In the genomic region with DNA sequence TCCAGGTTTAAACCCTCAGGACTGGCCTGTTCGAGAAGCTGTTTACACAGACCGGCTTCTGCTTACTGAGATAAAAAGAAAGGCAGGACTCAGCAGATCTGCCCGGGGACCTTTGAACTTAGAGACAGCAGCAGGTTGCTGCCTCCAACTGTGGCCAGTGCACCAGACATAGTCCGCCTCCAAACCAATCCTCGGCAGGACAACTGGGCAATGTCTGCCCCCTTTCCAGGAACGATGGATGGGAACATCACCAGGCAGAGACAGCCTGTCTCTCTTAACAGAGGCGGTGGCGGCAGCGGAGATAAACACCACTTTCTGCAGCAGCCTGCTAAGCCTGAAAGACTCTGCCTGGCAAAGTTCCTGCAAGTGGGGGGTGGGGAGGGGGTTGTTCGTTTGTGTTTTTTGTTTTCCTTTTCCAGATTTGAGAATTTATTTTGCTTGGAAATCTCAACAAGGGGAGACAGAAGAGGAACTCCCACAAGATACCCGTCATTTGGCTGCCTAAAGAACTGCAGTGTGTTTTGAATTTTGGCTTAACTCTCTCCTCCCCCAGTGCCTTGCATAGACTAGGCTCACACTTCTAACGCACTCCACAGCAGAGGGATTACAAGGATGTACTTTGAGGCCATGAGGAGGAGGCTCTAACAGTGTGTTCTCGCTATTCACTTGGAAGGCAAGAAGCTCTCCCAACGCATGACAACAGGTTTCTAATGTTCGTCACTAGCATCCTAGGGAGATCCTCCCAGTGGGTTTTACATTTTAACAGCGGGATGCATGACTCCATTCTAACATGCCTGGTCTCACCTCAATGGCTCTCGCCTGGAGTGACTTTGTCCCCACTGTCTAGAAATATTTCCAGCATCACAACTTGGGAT, we compare ENCODE assay signal across 8 mouse cellular contexts. TPM values are rescaled to one million over a fixed set of nuclear protein-coding genes. Genes with fewer than 3 reads are reported as not detected.
DNase-seq lines count a peak whose midpoint lies in the region; ATAC-seq and TF ChIP-seq lines count a peak whose summit lies in the region.

No protein-coding gene starts in this region.

- peaks cover 58% of the 10 kb centered on the region for H3K4me1 ChIP-seq in megakaryocyte, embryonic 14.5 days
- peaks cover 26% of the 10 kb centered on the region for H3K4me1 ChIP-seq in embryonic facial prominence, embryonic 12.5 days
- H3K4me1 ChIP-seq in hindbrain, embryonic 10.5 days (replicated peaks) = peaks cover 42% of the 10 kb centered on the region
- H3K4me1 ChIP-seq in limb, embryonic 12.5 days (replicated peaks) = peaks cover 29% of the 10 kb centered on the region
- no peaks in the 10 kb centered on the region for H3K4me1 ChIP-seq in midbrain, postnatal 0 days (ENCODE audit: insufficient read depth, low read length)

- no peak for TF ChIP-seq CTCF in midbrain, postnatal 0 days (IDR thresholded peaks at IDR 0.05)

- peak; percentile 10 for DNase-seq in hindbrain, embryonic 10.5 days (ENCODE audit: low spot score)
- DNase-seq in midbrain, postnatal 0 days (ENCODE audit: low spot score) = no peak
- DNase-seq in layer of hippocampus, adult 11-12 months (ENCODE audit: low spot score) = no peak
- DNase-seq in cerebellum, postnatal 4 days (ENCODE audit: low spot score in 2 of 2) = no peak

- H3K9ac ChIP-seq in embryonic facial prominence, embryonic 12.5 days = 0 out of 2 replicates have a peak overlapping the region, but pooled peaks have one; percentile 72
- H3K9ac ChIP-seq in limb, embryonic 12.5 days (replicated peaks) = no peak overlapping the region
- H3K9ac ChIP-seq in midbrain, postnatal 0 days (replicated peaks; ENCODE audit: low read length, poor library complexity, severe bottlenecking) = peak overlapping the region; percentile 29; the same call in 1 of the 2 replicates

- H3K36me3 ChIP-seq in megakaryocyte, embryonic 14.5 days (replicated peaks; ENCODE audit: low read length) = peaks cover 31% of the 10 kb centered on the region
- peaks cover 21% of the 10 kb centered on the region for H3K36me3 ChIP-seq in embryonic facial prominence, embryonic 12.5 days
- H3K36me3 ChIP-seq in hindbrain, embryonic 10.5 days = peaks cover 27% of the 10 kb centered on the region
- H3K36me3 ChIP-seq in limb, embryonic 12.5 days = peaks cover 33% of the 10 kb centered on the region
- peaks cover 12% of the 10 kb centered on the region for H3K36me3 ChIP-seq in midbrain, postnatal 0 days (ENCODE audit: insufficient read depth, low read length)

- ATAC-seq in megakaryocyte, adult 5-6 weeks (ENCODE audit: poor library complexity, severe bottlenecking) = no peak
- ATAC-seq in embryonic facial prominence, embryonic 12.5 days (ENCODE audit: insufficient number of reproducible peaks, insufficient read depth, low FRiP score, low TSS enrichment) = no peak
- no peak for ATAC-seq in limb, embryonic 12.5 days (ENCODE audit: insufficient number of reproducible peaks, insufficient read depth, low FRiP score, low TSS enrichment, low read depth)
- no peak for ATAC-seq in midbrain, postnatal 0 days (ENCODE audit: low FRiP score)

- peak overlapping the region; percentile 51; the same call in 1 of the 2 replicates for H3K27ac ChIP-seq in embryonic facial prominence, embryonic 12.5 days
- H3K27ac ChIP-seq in hindbrain, embryonic 10.5 days = peak overlapping the region; percentile 67; the same call in 1 of the 2 replicates
- H3K27ac ChIP-seq in limb, embryonic 12.5 days = peak overlapping the region; percentile 20; the same call in 1 of the 2 replicates
- peak overlapping the region; percentile 18; the same call in 1 of the 2 replicates for H3K27ac ChIP-seq in midbrain, postnatal 0 days (ENCODE audit: low read depth, low read length)

- WGBS in embryonic facial prominence, embryonic 12.5 days = 15% methylated on average over 17 of the region's 17 CpGs
- 14% methylated on average over 17 of the region's 17 CpGs for WGBS in hindbrain, embryonic 10.5 days
- WGBS in limb, embryonic 12.5 days = 16% methylated on average over 17 of the region's 17 CpGs
- 12% methylated on average over 17 of the region's 17 CpGs for WGBS in midbrain, postnatal 0 days

- H3K4me3 ChIP-seq in megakaryocyte, embryonic 14.5 days (replicated peaks) = peak overlapping the region; percentile 98
- H3K4me3 ChIP-seq in embryonic facial prominence, embryonic 12.5 days = peak overlapping the region; percentile 73
- peak overlapping the region; percentile 75 for H3K4me3 ChIP-seq in hindbrain, embryonic 10.5 days
- peak overlapping the region; percentile 72 for H3K4me3 ChIP-seq in limb, embryonic 12.5 days (replicated peaks)
- H3K4me3 ChIP-seq in midbrain, postnatal 0 days (ENCODE audit: low read depth, low read length) = peak overlapping the region; percentile 75

- no peaks in the 10 kb centered on the region for H3K27me3 ChIP-seq in megakaryocyte, embryonic 14.5 days (replicated peaks)
- H3K27me3 ChIP-seq in embryonic facial prominence, embryonic 12.5 days = no peaks in the 10 kb centered on the region
- no peaks in the 10 kb centered on the region; the same call in 1 of the 2 replicates for H3K27me3 ChIP-seq in hindbrain, embryonic 10.5 days (ENCODE audit: insufficient read depth, poor library complexity, severe bottlenecking)
- H3K27me3 ChIP-seq in limb, embryonic 12.5 days = no peaks in the 10 kb centered on the region
- no peaks in the 10 kb centered on the region for H3K27me3 ChIP-seq in midbrain, postnatal 0 days (ENCODE audit: insufficient read depth, low read length)

- H3K9me3 ChIP-seq in megakaryocyte, embryonic 14.5 days = peaks cover 5% of the 10 kb centered on the region
- H3K9me3 ChIP-seq in embryonic facial prominence, embryonic 12.5 days = no peaks in the 10 kb centered on the region
- no peaks in the 10 kb centered on the region for H3K9me3 ChIP-seq in hindbrain, embryonic 10.5 days
- H3K9me3 ChIP-seq in limb, embryonic 12.5 days = no peaks in the 10 kb centered on the region
- no peaks in the 10 kb centered on the region for H3K9me3 ChIP-seq in midbrain, postnatal 0 days (ENCODE audit: low read length)

- H3K4me2 ChIP-seq in embryonic facial prominence, embryonic 12.5 days (replicated peaks) = peak overlapping the region; percentile 95
- peak overlapping the region; percentile 94 for H3K4me2 ChIP-seq in limb, embryonic 12.5 days
- H3K4me2 ChIP-seq in midbrain, postnatal 0 days (ENCODE audit: low read depth, low read length, poor library complexity, severe bottlenecking) = peak overlapping the region; percentile 99

RNA-seq across cellular contexts. Expression of gene Tpcn1, which starts 1.5 kb away (rescaled TPM):
- polyA plus RNA-seq in megakaryocyte, embryonic 14.5 days (2012; ENCODE audit: insufficient read depth, low replicate concordance) = 68.6 and 71.5 TPM in 2 replicates
- total RNA-seq in megakaryocyte, adult 5-6 weeks (2015) = 37.6 and 38.3 TPM in 2 replicates
- total RNA-seq in megakaryocyte, adult 5-6 weeks (2017) = 15.8 and 18.2 TPM in 2 replicates
- polyA plus RNA-seq in embryonic facial prominence, embryonic 12.5 days (2016; fragmentation: Nextera tagmentation; extraction: Ambion mirVana) = 17.4 and 18.9 TPM in 2 replicates
- polyA plus RNA-seq in hindbrain, embryonic 10.5 days (2016; fragmentation: Nextera tagmentation; extraction: Ambion mirVana) = 12.5 and 12.9 TPM in 2 replicates
- polyA plus RNA-seq in limb, embryonic 12.5 days (2016; fragmentation: Nextera tagmentation; extraction: Ambion mirVana) = 16.7 and 17.2 TPM in 2 replicates
- total RNA-seq in midbrain, postnatal 0 days (2014; rRNA removed) = 11.6 and 25.3 TPM in 2 replicates
- 9.3 and 9.4 TPM in 2 replicates for polyA plus RNA-seq in midbrain, postnatal 0 days (2015; fragmentation: Nextera tagmentation; extraction: Ambion mirVana)

RNA-seq across cellular contexts. Expression of gene Iqcd, which starts 1.8 kb away (rescaled TPM):
- 0.94 and 5.8 TPM in 2 replicates for polyA plus RNA-seq in megakaryocyte, embryonic 14.5 days (2012; ENCODE audit: insufficient read depth, low replicate concordance)
- 0.18 and 0.98 TPM in 2 replicates for total RNA-seq in megakaryocyte, adult 5-6 weeks (2015)
- 0.11 and 0.45 TPM in 2 replicates for total RNA-seq in megakaryocyte, adult 5-6 weeks (2017)
- 0.65 and 0.70 TPM in 2 replicates for polyA plus RNA-seq in embryonic facial prominence, embryonic 12.5 days (2016; fragmentation: Nextera tagmentation; extraction: Ambion mirVana)
- 1.3 and 2.8 TPM in 2 replicates for polyA plus RNA-seq in hindbrain, embryonic 10.5 days (2016; fragmentation: Nextera tagmentation; extraction: Ambion mirVana)
- polyA plus RNA-seq in limb, embryonic 12.5 days (2016; fragmentation: Nextera tagmentation; extraction: Ambion mirVana) = 0.64 and 0.93 TPM in 2 replicates
- 0.94 and 1.3 TPM in 2 replicates for total RNA-seq in midbrain, postnatal 0 days (2014; rRNA removed)
- 0.86 and 1.5 TPM in 2 replicates for polyA plus RNA-seq in midbrain, postnatal 0 days (2015; fragmentation: Nextera tagmentation; extraction: Ambion mirVana)

RNA-seq across cellular contexts. Expression of gene Rita1, which starts 25.4 kb away (rescaled TPM):
- polyA plus RNA-seq in megakaryocyte, embryonic 14.5 days (2012; ENCODE audit: insufficient read depth, low replicate concordance) = 30.9 and 35.5 TPM in 2 replicates
- 1.5 and 3.0 TPM in 2 replicates for total RNA-seq in megakaryocyte, adult 5-6 weeks (2015)
- total RNA-seq in megakaryocyte, adult 5-6 weeks (2017) = 2.2 and 3.2 TPM in 2 replicates
- 16.7 and 17.5 TPM in 2 replicates for polyA plus RNA-seq in embryonic facial prominence, embryonic 12.5 days (2016; fragmentation: Nextera tagmentation; extraction: Ambion mirVana)
- polyA plus RNA-seq in hindbrain, embryonic 10.5 days (2016; fragmentation: Nextera tagmentation; extraction: Ambion mirVana) = 19.0 and 19.6 TPM in 2 replicates
- polyA plus RNA-seq in limb, embryonic 12.5 days (2016; fragmentation: Nextera tagmentation; extraction: Ambion mirVana) = 16.9 and 19.1 TPM in 2 replicates
- 32.3 and 43.6 TPM in 2 replicates for total RNA-seq in midbrain, postnatal 0 days (2014; rRNA removed)
- polyA plus RNA-seq in midbrain, postnatal 0 days (2015; fragmentation: Nextera tagmentation; extraction: Ambion mirVana) = 31.4 and 33.9 TPM in 2 replicates

RNA-seq across cellular contexts. Expression of gene Ddx54, which starts 25.6 kb away (rescaled TPM):
- polyA plus RNA-seq in megakaryocyte, embryonic 14.5 days (2012; ENCODE audit: insufficient read depth, low replicate concordance) = 23.6 and 74.7 TPM in 2 replicates
- total RNA-seq in megakaryocyte, adult 5-6 weeks (2015) = 7.7 and 7.9 TPM in 2 replicates
- 21.3 and 22.6 TPM in 2 replicates for total RNA-seq in megakaryocyte, adult 5-6 weeks (2017)
- polyA plus RNA-seq in embryonic facial prominence, embryonic 12.5 days (2016; fragmentation: Nextera tagmentation; extraction: Ambion mirVana) = 50.9 and 53.1 TPM in 2 replicates
- 62.2 and 64.7 TPM in 2 replicates for polyA plus RNA-seq in hindbrain, embryonic 10.5 days (2016; fragmentation: Nextera tagmentation; extraction: Ambion mirVana)
- 48.8 and 50.3 TPM in 2 replicates for polyA plus RNA-seq in limb, embryonic 12.5 days (2016; fragmentation: Nextera tagmentation; extraction: Ambion mirVana)
- total RNA-seq in midbrain, postnatal 0 days (2014; rRNA removed) = 36.2 and 37.8 TPM in 2 replicates
- 31.7 and 32.6 TPM in 2 replicates for polyA plus RNA-seq in midbrain, postnatal 0 days (2015; fragmentation: Nextera tagmentation; extraction: Ambion mirVana)

RNA-seq across cellular contexts. Expression of gene Cfap73, which starts 47.1 kb away (rescaled TPM):
- polyA plus RNA-seq in megakaryocyte, embryonic 14.5 days (2012; ENCODE audit: insufficient read depth, low replicate concordance) = not detected in 2 replicates
- not detected in 2 replicates for total RNA-seq in megakaryocyte, adult 5-6 weeks (2015)
- not detected in 2 replicates for total RNA-seq in megakaryocyte, adult 5-6 weeks (2017)
- polyA plus RNA-seq in embryonic facial prominence, embryonic 12.5 days (2016; fragmentation: Nextera tagmentation; extraction: Ambion mirVana) = not detected in 2 replicates
- polyA plus RNA-seq in hindbrain, embryonic 10.5 days (2016; fragmentation: Nextera tagmentation; extraction: Ambion mirVana) = 0.85 TPM in 1 of 2 replicates, not detected in the other
- not detected in 2 replicates for polyA plus RNA-seq in limb, embryonic 12.5 days (2016; fragmentation: Nextera tagmentation; extraction: Ambion mirVana)
- total RNA-seq in midbrain, postnatal 0 days (2014; rRNA removed) = 0.38 and 0.60 TPM in 2 replicates
- 0.62 and 0.74 TPM in 2 replicates for polyA plus RNA-seq in midbrain, postnatal 0 days (2015; fragmentation: Nextera tagmentation; extraction: Ambion mirVana)
